Mouse (Mus musculus): Measurements from ENCODE around the gene Per2. TPM values are rescaled to one million over a fixed set of nuclear protein-coding genes. Genes with fewer than 3 reads are reported as not detected.
A peak's percentile ranks its signal among the peaks of the same experiment; 100 is the strongest.

Gene Per2
- polyA plus RNA-seq, 1 experiment from 2014 or later = 4.1 TPM

DNA sequence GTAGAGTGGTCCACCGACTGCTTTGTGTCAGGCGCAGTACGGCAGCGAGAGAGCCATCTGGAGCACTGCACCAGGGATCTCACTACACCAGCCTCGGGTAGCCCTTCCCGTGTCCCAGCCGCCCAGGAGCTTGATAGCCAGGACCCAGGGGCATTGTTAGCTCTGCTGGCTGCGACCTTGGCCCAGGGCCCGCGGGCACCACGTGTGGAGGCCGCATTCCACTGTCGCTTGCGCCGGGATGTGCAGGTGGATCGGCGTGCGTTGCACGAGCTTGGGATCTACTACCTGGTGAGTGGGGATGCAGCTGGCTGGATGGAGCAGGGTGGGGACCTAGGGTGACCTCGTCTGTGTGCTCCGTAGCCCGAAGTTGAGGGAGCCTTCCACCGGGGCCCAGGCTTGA, 89.1 kb downstream of the Per2 start:
- WGBS = 89% methylated on average over 23 of the region's 23 CpGs
- Histone ChIP-seq H3K27ac (ENCODE audit: low read depth, low read length) (no peak overlapping the region), H3K9me3 (ENCODE audit: control insufficient read depth, low read length) (no peaks in the 10 kb centered on the region), H3K4me1 (ENCODE audit: control insufficient read depth, insufficient read depth, low read length) (peaks cover 7% of the 10 kb centered on the region; the same call in 1 of the 2 replicates), H3K4me2 (ENCODE audit: low read depth) (no peak overlapping the region), H3K9ac (ENCODE audit: low read length) (no peak overlapping the region), H3K36me3 (ENCODE audit: control insufficient read depth, insufficient read depth, low read length) (peaks cover 11% of the 10 kb centered on the region), H3K4me3 (ENCODE audit: low read depth, low read length) (no peak overlapping the region), H3K27me3 (ENCODE audit: control insufficient read depth, insufficient read depth, low read length) (peaks cover 3% of the 10 kb centered on the region; the same call in 1 of the 2 replicates)
- DNase-seq (ENCODE audit: low spot score) (no peak), ATAC-seq (ENCODE audit: insufficient read depth, low FRiP score, low TSS enrichment) (no peak)

DNA sequence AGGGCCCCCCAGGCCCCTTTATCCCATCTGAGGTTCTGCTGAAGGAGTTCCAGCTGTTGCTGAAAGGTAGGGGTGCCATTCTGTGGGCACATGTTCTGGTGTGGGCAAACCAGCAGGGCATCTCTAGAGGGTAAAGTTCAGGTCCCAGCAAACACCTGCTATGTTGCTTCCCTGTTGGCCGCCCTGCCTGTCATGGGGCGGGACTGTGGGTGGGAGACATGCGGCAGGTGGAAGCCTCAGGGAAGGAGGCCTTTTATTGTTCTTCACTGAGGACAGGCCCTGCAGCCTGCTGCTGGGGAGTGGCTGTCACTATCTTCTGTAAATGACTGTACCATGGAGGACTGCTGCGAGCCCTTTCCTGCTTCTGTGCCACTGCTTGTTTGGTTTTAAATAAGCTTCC, 89.7 kb downstream of the Per2 start:
- Histone ChIP-seq H3K4me1 (ENCODE audit: control insufficient read depth, insufficient read depth, low read length) (peaks cover 7% of the 10 kb centered on the region; the same call in 1 of the 2 replicates), H3K4me2 (ENCODE audit: low read depth) (no peak overlapping the region), H3K27ac (ENCODE audit: low read depth, low read length) (no peak overlapping the region), H3K27me3 (ENCODE audit: control insufficient read depth, insufficient read depth, low read length) (peaks cover 3% of the 10 kb centered on the region; the same call in 1 of the 2 replicates), H3K36me3 (ENCODE audit: control insufficient read depth, insufficient read depth, low read length) (peaks cover 9% of the 10 kb centered on the region), H3K9me3 (ENCODE audit: control insufficient read depth, low read length) (no peaks in the 10 kb centered on the region), H3K9ac (ENCODE audit: low read length) (no peak overlapping the region), H3K4me3 (ENCODE audit: low read depth, low read length) (no peak overlapping the region)
- no peak for ATAC-seq (ENCODE audit: insufficient read depth, low FRiP score, low TSS enrichment)
- DNase-seq (ENCODE audit: low spot score) = no peak
- WGBS = 62% methylated on average over 4 of the region's 4 CpGs

DNA sequence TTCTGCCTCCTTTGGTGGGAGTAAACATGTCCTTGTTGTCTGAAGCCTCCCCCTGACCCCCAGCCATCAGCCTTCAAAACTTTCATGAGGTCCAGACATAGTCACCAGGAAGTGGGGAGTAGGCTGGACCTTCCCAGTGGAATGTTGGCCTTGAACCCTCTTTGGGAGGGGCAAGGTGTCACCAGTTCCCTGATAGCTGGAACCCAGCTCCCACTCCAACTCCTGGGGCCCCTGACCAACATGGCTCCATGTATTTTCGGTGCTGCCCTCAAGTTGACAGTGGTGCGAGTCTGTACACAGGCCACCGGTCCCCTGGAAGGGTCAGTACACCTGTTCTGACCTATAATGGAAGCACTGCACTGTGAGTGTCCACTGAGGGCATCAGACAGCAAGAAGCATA, 91.8 kb downstream of the Per2 start:
- DNase-seq (ENCODE audit: low spot score) (no peak), ATAC-seq (ENCODE audit: insufficient read depth, low FRiP score, low TSS enrichment) (no peak)
- H3K9ac ChIP-seq (ENCODE audit: low read length) = no peak overlapping the region
- 96% methylated on average over 3 of the region's 3 CpGs for WGBS
- no peak overlapping the region for H3K4me3 ChIP-seq (ENCODE audit: low read depth, low read length)
- no peak overlapping the region for H3K27ac ChIP-seq (ENCODE audit: low read depth, low read length)
- H3K4me2 ChIP-seq (ENCODE audit: low read depth) = no peak overlapping the region
- peaks cover 3% of the 10 kb centered on the region; the same call in 1 of the 2 replicates for H3K27me3 ChIP-seq (ENCODE audit: control insufficient read depth, insufficient read depth, low read length)
- no peaks in the 10 kb centered on the region for H3K9me3 ChIP-seq (ENCODE audit: control insufficient read depth, low read length)
- H3K4me1 ChIP-seq (ENCODE audit: control insufficient read depth, insufficient read depth, low read length) = peaks cover 7% of the 10 kb centered on the region; the same call in 1 of the 2 replicates
- peaks cover 3% of the 10 kb centered on the region for H3K36me3 ChIP-seq (ENCODE audit: control insufficient read depth, insufficient read depth, low read length)

DNA sequence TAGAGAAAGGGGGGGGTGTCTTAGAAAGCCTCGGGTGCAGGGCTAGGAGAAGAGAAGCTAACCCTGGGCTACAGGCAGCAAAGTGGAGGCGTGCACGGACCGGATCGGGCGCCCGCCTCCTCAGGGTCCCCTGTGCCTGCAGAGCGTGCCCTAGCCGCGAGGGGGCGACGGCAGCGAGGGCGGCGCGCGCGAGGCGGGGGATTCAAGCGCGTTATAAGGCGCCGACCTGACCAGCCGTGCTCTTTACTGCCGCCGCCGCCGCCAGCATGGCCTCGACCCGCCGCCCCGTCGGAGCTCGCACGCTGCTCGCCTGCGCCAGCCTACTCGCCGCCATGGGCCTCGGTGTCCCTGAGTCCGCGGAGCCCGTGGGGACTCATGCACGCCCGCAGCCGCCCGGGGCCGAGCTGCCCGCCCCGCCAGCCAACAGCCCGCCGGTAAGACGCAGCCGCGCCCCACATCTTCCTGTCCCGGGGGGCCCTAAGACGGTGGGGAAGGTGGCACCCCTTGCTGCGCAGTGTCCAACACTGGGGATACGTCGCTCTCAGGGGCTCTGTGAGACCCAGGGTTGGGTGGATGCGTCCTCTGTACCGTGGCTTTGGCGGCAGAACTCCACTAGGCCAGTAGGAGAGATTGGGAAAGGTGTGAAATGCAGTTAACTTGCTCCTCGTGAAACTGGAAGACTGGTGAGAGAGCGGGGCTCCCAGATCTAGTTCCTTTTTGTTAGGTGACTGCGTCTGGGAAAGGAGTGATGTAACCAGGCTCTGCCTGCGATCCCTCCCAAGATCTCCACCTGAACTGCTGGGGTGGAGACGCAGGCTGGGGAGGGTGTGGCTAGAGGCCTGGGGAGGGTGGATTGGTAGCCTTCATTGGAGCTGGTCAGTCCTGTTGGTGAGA, 92.7 kb downstream of the Per2 start, which contains the start of gene Erfe:
Erfe (plus strand) TSS at position 216 of the 894 bp plus-strand sequence.
- Histone ChIP-seq H3K36me3 (ENCODE audit: control insufficient read depth, insufficient read depth, low read length) (peaks cover 3% of the 10 kb centered on the region), H3K9ac (ENCODE audit: low read length) (peak within 1 kb of the TSS; percentile 59), H3K9me3 (ENCODE audit: control insufficient read depth, low read length) (no peaks in the 10 kb centered on the region), H3K4me3 (ENCODE audit: low read depth, low read length) (peak within 1 kb of the TSS; percentile 36), H3K27ac (ENCODE audit: low read depth, low read length) (no peak within 1 kb of the TSS), H3K27me3 (ENCODE audit: control insufficient read depth, insufficient read depth, low read length) (peaks cover 3% of the 10 kb centered on the region; the same call in 1 of the 2 replicates), H3K4me2 (ENCODE audit: low read depth) (peak within 1 kb of the TSS; percentile 72), H3K4me1 (ENCODE audit: control insufficient read depth, insufficient read depth, low read length) (peaks cover 7% of the 10 kb centered on the region; the same call in 1 of the 2 replicates)
- DNase-seq (ENCODE audit: low spot score) (peak; percentile 80), ATAC-seq (ENCODE audit: insufficient read depth, low FRiP score, low TSS enrichment) (peak; percentile 29; the same call in 1 of the 2 replicates)
- WGBS = under 1% methylated on average over 68 of the region's 68 CpGs

Other genes starting within 250 kb of the Per2 start
- gene Ube2f, start 209.0 kb downstream of the Per2 start, polyA plus RNA-seq (2014; fragmentation: Nextera tagmentation; extraction: Ambion mirVana) = 86.8 and 89.1 TPM in 2 replicates
- 14.2 and 14.3 TPM in 2 replicates for gene Scly, start 161.0 kb downstream of the Per2 start, polyA plus RNA-seq (2014; fragmentation: Nextera tagmentation; extraction: Ambion mirVana)
- gene Espnl, start 137.2 kb downstream of the Per2 start, polyA plus RNA-seq (2014; fragmentation: Nextera tagmentation; extraction: Ambion mirVana) = 0.09 TPM in 1 of 2 replicates, not detected in the other
- 0.39 and 0.97 TPM in 2 replicates for gene Klhl30, start 108.3 kb downstream of the Per2 start, polyA plus RNA-seq (2014; fragmentation: Nextera tagmentation; extraction: Ambion mirVana)
- gene Erfe, start 92.9 kb downstream of the Per2 start, polyA plus RNA-seq (2014; fragmentation: Nextera tagmentation; extraction: Ambion mirVana) = 0.30 and 0.53 TPM in 2 replicates
- gene Ilkap, start 60.5 kb downstream of the Per2 start, polyA plus RNA-seq (2014; fragmentation: Nextera tagmentation; extraction: Ambion mirVana) = 165 and 178 TPM in 2 replicates
- gene Hes6, start 45.3 kb downstream of the Per2 start, polyA plus RNA-seq (2014; fragmentation: Nextera tagmentation; extraction: Ambion mirVana) = 282 and 316 TPM in 2 replicates
- 7.9 and 8.1 TPM in 2 replicates for gene Traf3ip1, start 35.3 kb upstream of the Per2 start, polyA plus RNA-seq (2014; fragmentation: Nextera tagmentation; extraction: Ambion mirVana)
- 11.9 and 16.7 TPM in 2 replicates for gene Asb1, start 81.2 kb upstream of the Per2 start, polyA plus RNA-seq (2014; fragmentation: Nextera tagmentation; extraction: Ambion mirVana)

All from neural tube, embryonic 11.5 days (tissue).